Mouse (Mus musculus) liver, adult 2 months (tissue): ENCODE measurements at regions not wholly inside any gene's neighbourhood (a gene's known extent, or its start where the extent isn't known, plus 50 kb on each side); places are given as distances from the start of the nearest gene placed in this dataset.

Experiments used
- DNase-seq: peaks from one replicate; pipeline ENCODE4 v3.0.0-alpha.2; 2011; ENCODE audit warnings: low read depth, low spot score; ENCODE audit errors: extremely low read depth
- H3K27ac ChIP-seq: fragments of 200-500 bp; replicated peaks from 2 replicates; pipeline ENCODE4 v1.5.1; 2012; ENCODE audit warnings: low read depth, mild to moderate bottlenecking, control low read depth, inconsistent platforms, low read length; ENCODE audit not compliant: insufficient read depth
- H3K27me3 ChIP-seq: fragments of 200-500 bp; 2 replicates; pipeline ENCODE4 v1.6.1; 2012; ENCODE audit warnings: mild to moderate bottlenecking, moderate library complexity, low read length, inconsistent platforms; ENCODE audit not compliant: control insufficient read depth, insufficient read depth
- H3K36me3 ChIP-seq: fragments of 200-500 bp; 2 replicates; pipeline ENCODE4 v1.6.1; 2012; ENCODE audit warnings: low read length, inconsistent platforms; ENCODE audit not compliant: control insufficient read depth, insufficient read depth
- H3K4me1 ChIP-seq: fragments of 200-500 bp; 2 replicates; pipeline ENCODE4 v1.6.1; 2011; ENCODE audit warnings: low read length; ENCODE audit not compliant: control insufficient read depth, insufficient read depth
- H3K4me3 ChIP-seq: fragments of 200-500 bp; 2 replicates; pipeline ENCODE4 v1.5.1; 2011; ENCODE audit warnings: low read depth, mild to moderate bottlenecking, control low read depth, low read length, moderate library complexity; ENCODE audit not compliant: insufficient read depth
- H3K79me2 ChIP-seq: fragments of 200-500 bp; 2 replicates; pipeline ENCODE4 v1.6.1; 2012; ENCODE audit warnings: inconsistent platforms, mild to moderate bottlenecking, low read length, moderate library complexity; ENCODE audit not compliant: control insufficient read depth, insufficient read depth
- H3K9ac ChIP-seq: fragments of 200-500 bp; 2 replicates; pipeline ENCODE4 v1.6.1; 2012; ENCODE audit warnings: low read depth, mild to moderate bottlenecking, control low read depth, inconsistent platforms, low read length
- CTCF ChIP-seq: fragments of 200-500 bp; IDR thresholded peaks from 2 replicates; pipeline ENCODE4 v1.5.1; 2011; ENCODE audit warnings: low read depth, low read length, control low read depth
- POLR2A ChIP-seq: fragments of 200-500 bp; IDR thresholded peaks from 2 replicates; pipeline ENCODE4 v1.6.1; 2011; ENCODE audit warnings: low read length, control low read depth; ENCODE audit not compliant: insufficient read depth; ENCODE audit errors: extremely low read depth
- WGBS: fragments of 180-500 bp; shearing (Covaris S2); methylation state at CpG from one replicate; pipeline ENCODE4 v1.1.7; 2018; 5-methylcytosine and 5-hydroxymethylcytosine counted together

DNA sequence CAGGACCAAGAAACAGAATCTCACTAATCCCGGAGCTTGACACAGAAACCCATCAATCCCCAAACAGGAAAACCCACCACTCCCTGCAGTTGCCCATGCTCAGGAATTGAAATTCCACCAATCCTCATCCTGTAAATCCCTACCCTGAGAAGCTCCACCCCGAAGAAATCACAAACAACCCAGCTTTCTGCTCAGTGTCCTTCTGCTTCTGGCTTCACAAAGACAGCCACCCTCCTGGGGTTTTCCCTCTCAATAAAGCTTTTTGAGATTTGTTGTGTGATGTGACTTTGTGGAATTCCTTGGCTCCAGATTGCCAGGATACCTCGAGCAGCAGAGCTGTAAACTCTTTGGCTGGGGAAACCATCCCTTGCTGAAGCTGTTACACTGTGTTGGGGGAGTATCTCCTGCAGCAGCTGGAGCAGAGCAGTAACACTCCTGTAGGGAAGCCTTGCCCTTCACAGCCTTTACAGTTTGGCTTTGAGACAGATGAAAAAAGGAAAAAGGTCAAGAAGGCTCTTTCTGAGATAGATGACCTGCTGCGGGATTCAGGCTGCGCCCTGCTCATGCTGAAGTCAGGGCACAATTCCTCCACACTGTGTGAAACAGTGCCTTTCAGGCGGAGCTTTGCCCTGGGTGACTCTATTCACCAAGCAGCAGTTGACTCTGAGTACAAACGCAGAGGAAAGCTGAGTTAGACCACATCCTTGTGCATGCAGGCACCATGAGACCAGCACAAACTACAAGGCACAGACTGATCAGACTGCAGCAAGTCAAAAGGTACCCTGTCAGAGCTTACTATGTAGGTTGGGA lies 180.6 kb upstream of the Peli2 start:
- H3K4me1 ChIP-seq, result no peaks in the 10 kb centered on the region
- H3K27me3 ChIP-seq, result no peaks in the 10 kb centered on the region
- no peaks in the 10 kb centered on the region for H3K79me2 ChIP-seq
- H3K9ac ChIP-seq, result no peak overlapping the region
- no peak overlapping the region for H3K27ac ChIP-seq
- no peaks in the 10 kb centered on the region for H3K36me3 ChIP-seq
- TF ChIP-seq CTCF (no peak), POLR2A (no peak)
- H3K4me3 ChIP-seq, result no peak overlapping the region
- DNase-seq, result no peak
- WGBS, result 75% methylated on average over 7 of the region's 7 CpGs

DNA sequence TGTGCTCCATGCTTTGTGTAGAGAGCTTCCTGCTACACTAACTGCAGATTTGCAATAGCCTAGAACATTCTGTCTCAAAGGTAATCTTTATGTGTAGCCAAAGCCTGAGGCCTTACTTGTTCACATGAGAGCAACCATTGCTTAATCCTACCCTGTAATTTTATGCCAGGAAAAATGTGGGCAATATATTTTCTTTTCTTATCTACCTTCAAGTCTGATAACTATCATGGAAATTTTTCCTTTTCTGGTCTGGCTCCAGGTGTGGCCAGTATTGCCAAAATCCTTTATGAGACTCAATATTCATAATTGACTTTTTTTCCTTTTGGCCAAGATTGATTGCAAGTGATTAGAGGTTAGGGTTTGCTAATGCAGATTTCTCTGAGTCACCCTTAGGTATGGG lies 178.0 kb upstream of the Peli2 start:
- Histone ChIP-seq H3K27me3 (no peaks in the 10 kb centered on the region), H3K27ac (no peak overlapping the region), H3K79me2 (no peaks in the 10 kb centered on the region), H3K36me3 (no peaks in the 10 kb centered on the region), H3K9ac (no peak overlapping the region), H3K4me1 (no peaks in the 10 kb centered on the region), H3K4me3 (no peak overlapping the region)
- DNase-seq, result no peak
- TF ChIP-seq CTCF (no peak), POLR2A (no peak)

DNA sequence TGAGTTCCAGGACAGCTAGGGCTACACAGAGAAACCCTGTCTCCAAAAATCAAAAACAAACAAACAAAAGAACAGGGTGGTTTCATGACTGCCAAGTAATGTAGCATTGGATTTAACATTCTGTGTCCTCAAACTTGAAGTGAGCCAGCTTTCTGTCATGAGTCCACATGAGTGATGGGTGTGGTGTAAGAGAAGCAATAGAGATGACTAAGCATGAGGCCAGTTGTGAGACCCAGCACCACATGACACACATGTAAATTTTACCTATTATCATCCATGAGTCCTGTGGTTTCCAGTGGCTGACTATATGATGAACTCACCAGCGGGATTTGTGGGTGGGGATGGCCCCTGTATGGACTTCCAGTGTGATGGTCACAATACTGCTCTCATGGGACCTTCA lies 176.0 kb upstream of the Peli2 start:
- Histone ChIP-seq H3K4me1 (no peaks in the 10 kb centered on the region), H3K27me3 (no peaks in the 10 kb centered on the region), H3K79me2 (no peaks in the 10 kb centered on the region), H3K4me3 (no peak overlapping the region), H3K36me3 (no peaks in the 10 kb centered on the region), H3K9ac (no peak overlapping the region), H3K27ac (no peak overlapping the region)
- no peak for TF ChIP-seq POLR2A
- TF ChIP-seq CTCF, result no peak
- no peak for DNase-seq
- WGBS, result 95% methylated on average over 1 of the region's 1 CpGs

DNA sequence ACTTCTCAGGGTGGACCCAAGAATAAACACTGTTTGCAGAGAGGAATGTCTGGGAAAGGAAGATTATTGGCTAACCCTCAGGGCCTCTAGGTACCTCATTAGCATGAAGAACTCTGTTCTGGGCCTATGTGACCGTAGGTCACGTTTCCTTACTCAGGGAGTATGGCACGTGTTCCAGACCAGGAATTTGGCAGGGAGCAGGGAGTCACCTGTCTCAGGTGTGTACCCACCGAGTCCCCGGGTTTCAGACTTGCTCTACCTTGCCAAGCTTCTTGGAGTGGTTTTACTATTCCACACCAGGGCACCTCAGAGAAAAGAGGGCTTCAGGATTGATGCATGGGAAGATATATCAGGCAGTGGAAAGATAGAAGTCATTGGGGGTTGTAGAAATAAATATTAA lies 169.6 kb upstream of the Peli2 start:
- Histone ChIP-seq H3K27ac (no peak overlapping the region), H3K4me3 (no peak overlapping the region), H3K9ac (no peak overlapping the region), H3K36me3 (no peaks in the 10 kb centered on the region), H3K4me1 (no peaks in the 10 kb centered on the region), H3K27me3 (no peaks in the 10 kb centered on the region), H3K79me2 (no peaks in the 10 kb centered on the region)
- TF ChIP-seq POLR2A (no peak), CTCF (no peak)
- 87% methylated on average over 5 of the region's 5 CpGs for WGBS
- no peak for DNase-seq

DNA sequence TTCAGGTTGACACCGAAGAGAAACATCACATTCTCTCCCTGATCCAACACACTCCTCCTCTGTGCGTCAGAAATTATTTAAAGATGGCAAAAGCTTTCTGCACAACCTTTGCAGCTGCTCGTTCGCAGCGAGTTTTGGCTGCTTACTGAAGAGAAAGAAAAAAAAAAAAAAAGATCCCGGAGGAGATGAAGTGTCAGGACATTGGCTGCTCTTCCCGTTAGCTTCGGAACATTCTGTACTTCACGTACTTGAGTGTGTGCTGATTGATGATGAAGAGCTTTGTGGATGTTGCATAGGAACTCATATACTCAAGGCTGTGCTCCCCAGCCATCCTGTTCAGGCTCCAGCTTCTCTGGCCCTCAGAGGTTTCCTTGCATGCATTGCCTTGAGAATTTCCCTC lies 162.5 kb upstream of the Peli2 start:
- no peak overlapping the region for H3K27ac ChIP-seq
- H3K9ac ChIP-seq, result no peak overlapping the region
- H3K4me3 ChIP-seq, result no peak overlapping the region
- no peaks in the 10 kb centered on the region for H3K79me2 ChIP-seq
- no peaks in the 10 kb centered on the region for H3K36me3 ChIP-seq
- no peaks in the 10 kb centered on the region for H3K4me1 ChIP-seq
- H3K27me3 ChIP-seq, result no peaks in the 10 kb centered on the region
- WGBS, result 87% methylated on average over 9 of the region's 9 CpGs
- TF ChIP-seq POLR2A (no peak), CTCF (no peak)
- no peak for DNase-seq
